Mouse (Mus musculus) heart, adult 11 months (tissue): Measurements from ENCODE around the gene Npcd.

Source experiments
- DNase-seq: peaks from one replicate; pipeline ENCODE4 v3.0.0; 2022

The Npcd gene

DNA sequence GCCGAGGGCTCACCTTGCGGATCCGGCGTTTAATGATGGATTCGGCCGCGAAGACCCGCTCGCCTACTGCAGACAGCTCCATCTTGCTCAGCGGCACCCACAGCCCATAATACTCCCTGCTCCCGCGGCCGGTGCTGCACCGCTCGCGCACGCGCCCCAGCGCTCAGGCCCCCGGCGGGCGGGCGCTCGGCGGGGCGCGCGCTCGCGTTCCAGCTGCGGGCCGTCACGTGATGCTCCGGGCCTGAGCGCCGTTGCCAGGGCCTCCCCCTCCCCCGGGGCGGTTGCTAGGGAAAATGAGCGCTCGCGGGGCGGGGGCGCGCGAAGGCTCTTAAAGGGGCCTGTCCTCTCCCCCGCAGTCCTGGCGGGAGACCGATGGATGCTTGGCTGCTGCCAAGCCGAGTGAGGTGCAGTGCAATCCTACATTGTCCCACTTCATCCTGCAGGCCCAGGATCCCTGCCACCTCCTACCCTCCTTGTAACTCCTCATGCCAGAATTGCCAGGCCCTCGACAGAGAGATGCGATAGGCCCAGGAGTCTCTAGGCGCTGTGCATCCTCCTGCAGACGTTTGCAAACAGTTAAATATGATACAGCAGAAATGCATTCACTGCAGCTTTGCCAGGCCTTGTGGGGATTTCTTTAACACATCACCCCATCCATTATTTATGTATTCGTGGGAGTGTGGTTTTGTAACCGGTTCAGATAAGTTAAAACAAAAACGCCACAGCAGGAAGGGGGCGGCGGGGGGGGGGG lies at the start of gene Npcd, which contains the start of gene Cbx6:
TSS of gene Npcd (minus strand) at position 108 of the 751 bp plus-strand sequence.
TSS of gene Cbx6 (minus strand) at position 559 of the 751 bp plus-strand sequence.
- peak; percentile 100 for DNase-seq

GRCm38 (mm10) chr15:79883352-79883822 lies 49.4 kb upstream of the Npcd start:
- DNase-seq = peak; percentile 100

- DNase-seq = peak; percentile 95
These were observed 48.7 kb upstream of the Npcd start for GRCm38 (mm10) chr15:79882623-79883267.

- DNase-seq = no peak
These were observed 46.4 kb upstream of the Npcd start for GRCm38 (mm10) chr15:79880477-79880876.

DNA sequence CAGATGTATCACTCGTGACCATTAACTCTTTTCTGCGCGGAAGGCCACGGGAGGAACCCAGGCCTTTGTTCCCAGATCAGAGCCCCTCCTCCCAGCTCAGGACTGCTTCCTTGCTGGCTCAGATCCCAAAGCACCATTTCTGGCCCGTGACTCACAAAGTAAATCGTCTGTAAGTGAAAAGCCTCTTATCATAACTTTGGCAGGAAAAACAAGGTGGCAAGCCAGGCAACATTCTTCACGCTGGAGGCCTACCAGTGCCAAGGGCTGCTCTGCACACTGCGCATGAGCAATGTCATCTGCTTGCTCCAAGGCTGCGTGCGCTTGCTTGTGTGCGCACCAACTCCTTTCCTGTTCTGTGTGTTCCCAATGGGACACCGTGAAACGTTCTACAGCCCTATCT lies 45.3 kb upstream of the Npcd start:
- peak; percentile 99 for DNase-seq

DNA sequence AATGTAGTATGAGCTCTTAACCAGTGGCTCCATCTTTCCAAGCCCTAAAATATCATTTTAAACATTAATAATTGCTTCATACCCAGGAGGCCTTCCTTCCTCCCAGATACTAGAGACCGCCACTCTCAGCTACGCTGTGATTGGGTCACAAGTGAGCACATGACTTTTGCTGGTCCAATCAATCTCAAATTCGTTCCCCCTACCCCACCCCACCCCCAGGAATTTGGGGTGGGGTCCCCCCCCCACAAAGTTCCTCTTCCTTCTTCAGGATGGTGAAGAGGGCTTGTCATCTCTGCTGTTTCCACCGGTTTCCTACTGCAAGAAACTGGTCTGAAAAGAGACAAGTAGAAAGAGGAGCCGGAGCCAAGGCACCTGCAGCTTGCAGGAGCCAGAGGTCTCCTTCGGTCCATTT lies 44.7 kb upstream of the Npcd start:
- DNase-seq = peak; percentile 97

DNA sequence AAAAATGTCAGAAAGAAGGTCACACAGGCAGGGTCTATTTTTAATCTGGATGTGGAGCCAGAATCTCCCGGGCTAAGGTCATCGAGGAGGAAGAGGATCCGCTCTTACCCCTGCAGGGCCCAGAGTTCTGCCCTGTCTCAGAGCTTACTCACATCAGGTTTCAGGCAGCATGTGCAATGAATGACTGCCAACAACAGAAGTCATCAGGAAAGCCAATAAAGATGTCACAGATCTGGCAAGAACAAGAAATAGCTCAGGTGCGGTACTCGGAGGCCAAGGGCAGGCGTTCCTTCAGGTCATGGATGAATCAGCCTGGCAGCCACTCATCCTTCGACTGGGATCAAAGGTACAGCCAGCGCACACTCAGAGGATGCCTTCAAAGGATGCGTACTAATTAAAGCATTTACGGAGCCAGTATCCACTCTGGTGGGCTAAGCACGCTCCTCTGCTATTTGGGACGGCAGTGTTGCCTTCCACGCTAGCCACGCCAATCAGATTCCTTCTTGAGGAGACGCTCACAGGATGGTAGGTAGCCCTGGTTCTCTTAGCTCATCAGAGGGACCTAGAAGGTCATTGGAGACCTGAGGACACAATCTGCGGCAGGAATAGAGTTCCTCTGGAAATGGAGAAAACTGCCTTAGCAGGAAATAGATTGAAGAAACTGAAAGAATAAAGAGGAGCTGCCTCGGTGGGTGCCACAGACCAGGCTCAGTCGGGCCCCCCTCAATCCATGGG lies 41.4 kb upstream of the Npcd start:
- DNase-seq = no peak

DNA sequence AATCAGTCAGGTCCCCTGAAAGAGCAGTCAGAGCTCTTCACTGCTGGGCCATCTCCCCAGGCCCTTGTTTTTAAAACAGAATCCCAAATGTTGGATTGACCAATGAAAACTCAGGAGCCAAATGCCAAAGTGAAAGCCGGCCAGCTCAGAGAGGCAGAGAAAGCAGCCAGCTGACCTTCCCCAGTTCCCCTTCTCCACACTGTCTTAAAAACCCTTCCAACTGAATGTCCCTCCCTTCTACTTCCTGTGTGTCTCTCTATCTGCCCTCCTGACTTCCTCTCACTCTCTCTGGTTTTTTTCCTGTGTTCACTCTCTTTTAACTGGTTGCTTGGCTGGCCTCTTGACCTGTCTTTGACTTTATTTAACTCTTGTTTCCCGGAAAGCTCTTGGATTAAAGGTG lies 40.0 kb upstream of the Npcd start:
- DNase-seq = no peak

DNA sequence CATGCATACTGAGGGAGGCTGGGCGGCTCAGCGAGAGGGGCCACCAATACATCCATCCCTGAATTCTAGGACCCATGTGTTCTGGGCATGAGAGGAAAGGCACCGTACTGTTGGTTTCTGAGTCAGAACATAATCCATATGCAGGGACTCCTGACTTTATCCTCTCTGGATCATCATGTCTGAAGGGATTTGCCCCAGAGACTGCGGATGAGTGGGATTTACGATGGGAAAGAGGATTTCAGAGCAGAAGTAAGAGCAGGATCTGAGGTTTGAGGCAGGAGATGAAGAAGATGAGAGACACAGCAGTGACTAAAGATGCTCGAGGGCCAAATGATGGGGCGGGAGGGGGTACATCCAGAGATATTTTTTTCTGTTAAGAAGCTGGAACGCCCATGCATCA lies 39.5 kb upstream of the Npcd start:
- no peak for DNase-seq

DNA sequence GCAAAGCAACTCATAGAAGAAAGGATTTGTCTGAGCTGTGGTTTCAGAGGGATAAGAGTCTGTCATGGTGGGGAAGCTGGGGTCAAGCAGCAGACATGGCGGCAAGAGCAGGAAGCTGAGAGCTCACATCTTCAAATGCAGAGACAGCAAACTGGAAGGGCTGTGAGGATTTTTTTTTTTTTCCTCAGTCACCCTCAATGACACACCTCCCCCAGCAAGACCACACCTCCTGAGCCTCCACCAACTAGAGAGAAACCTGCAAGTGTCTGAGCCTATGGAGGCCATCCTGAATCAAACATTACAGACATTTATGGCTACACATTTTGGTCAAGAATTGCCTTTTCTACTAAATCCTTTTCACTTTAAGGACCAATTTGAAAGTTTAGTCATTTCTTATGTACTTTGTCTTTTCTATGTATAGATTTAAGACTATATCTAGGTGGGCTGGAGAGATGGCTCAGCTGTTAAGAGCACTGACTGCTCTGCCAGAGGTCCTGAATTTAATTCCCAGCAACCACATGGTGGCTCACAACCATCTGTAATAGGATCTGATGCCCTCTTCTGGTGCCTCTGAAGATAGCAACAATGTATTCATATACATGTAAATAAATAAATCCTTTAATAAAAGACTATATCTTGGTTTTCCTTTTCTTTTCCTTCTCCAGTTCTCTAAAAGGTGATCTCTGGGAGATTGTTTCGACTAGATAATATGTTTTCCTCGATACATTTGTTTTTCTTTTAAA lies 33.4 kb upstream of the Npcd start:
- DNase-seq = no peak

DNA sequence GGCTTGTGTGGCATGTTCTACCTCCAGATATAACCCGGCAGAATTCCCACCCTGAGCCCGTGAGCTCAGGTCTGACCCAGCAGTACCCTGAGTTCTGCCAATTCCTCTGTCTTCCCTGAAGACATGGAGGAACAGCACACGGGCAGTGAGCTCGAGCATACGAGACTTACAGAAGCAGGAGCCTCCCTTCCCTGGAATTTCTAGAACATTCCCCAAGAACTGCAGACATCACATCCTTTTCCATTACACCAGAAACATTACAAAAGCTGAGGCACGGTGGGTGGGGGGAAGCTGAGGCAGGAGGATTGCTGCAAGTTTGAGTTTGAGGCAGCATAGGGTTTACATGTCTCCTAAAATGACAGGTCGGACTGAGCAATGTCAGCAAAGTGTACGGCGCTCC lies 25.8 kb upstream of the Npcd start:
- DNase-seq = no peak

DNA sequence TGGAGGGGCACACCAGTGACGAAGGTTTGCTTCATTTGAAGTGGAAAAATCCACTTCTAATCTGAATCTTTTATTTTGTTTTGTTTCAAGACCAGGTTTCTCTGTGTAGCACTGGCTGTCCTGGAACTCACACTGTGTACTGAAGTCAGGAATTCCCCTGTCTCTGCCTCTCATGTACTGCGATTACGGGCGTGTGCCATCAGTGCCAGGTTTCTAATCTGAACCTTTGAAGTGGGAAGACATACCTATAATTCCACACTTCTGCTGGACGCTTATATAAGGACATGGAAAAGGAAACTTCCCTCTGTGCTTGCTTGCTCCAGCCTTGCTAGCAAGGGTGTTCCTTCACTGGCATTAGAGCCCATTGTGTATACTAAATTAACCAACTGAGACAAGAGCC lies 24.9 kb upstream of the Npcd start:
- no peak for DNase-seq

GRCm38 (mm10) chr15:79850143-79850542 lies 16.1 kb upstream of the Npcd start:
- no peak for DNase-seq

GRCm38 (mm10) chr15:79847100-79847499 lies 13.1 kb upstream of the Npcd start:
- DNase-seq = peak; percentile 97

- no peak for DNase-seq
These were observed 11.9 kb upstream of the Npcd start for GRCm38 (mm10) chr15:79845986-79846385.

DNA sequence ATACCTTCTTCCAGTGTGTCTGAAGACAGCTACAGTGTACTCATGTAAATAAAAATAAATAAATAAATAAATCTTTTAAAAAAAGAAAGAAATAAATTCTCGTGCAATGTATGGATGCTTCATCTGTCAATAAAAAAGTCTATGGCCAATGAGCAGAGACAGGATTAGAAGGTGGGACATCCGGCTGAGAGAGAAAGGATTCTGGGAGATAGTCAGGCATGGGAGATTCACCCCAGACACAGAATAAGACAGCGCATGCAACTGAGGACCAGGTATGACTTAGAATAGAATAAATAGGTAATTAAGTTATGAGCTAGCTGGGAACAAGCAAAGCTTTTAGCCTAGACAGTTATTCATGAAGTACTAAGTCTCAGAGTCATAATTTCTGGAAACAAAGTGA lies 8.9 kb upstream of the Npcd start:
- no peak for DNase-seq

- peak; percentile 86 for DNase-seq
These were observed 6.2 kb upstream of the Npcd start for GRCm38 (mm10) chr15:79840281-79840680.

DNA sequence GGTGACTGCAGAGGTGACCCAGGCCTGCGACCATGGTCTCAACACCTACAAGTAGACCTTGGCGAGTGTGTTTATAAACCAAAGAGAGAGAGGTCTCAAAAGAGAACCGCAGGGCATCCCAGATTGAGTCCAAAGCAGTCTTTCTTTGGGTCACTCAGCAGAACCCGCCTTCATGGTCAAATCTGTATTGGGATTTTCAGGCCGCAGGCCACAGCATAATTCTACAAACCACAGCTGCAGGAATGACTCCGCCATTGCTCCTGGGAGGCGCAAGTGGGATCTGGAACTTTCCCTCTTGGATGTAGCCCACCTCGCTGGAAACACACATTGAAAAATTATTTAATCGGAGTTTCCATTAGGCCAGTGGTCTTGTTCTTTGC lies 834 bp upstream of the Npcd start:
- DNase-seq = no peak

DNA sequence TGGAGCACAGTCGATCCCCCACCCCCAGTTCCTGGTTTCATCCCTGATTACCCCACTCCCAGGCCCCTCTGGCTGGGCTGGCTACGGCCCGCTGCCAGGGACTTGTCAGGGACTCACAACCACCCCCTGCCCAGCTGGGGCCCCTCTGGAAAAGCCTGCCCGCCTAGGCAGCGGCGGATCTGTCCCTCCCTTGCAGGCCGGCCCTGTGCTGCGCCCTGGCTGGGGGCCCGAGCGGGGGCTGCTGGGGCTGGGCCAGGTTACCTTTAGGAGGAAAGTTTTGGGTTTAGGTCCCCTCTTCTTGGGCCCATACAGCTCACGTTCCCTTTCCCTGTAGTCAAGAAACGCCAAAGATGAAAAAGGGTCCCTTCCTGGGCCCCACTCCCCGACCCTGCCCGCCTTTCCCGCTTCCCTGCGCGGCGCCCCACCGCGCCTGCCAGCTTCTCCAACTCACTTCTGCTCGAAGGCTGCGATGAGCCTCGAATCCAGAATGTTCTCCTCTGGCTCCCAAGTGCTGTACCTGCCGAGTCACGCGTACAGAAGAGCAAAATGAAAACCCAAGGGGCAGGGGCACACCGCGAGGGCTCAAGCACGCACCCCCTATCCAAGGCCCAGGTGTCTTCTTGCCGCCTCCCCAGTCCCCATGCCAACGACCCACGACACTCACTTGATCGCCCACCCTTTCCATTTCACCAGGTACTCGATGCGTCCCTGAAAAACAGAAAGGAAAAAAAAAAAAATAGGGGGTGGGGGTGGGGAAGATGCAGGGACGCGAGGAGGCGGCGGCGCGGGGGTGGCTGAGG lies 586 bp downstream of the Npcd start:
- peak; percentile 95 for DNase-seq

DNA sequence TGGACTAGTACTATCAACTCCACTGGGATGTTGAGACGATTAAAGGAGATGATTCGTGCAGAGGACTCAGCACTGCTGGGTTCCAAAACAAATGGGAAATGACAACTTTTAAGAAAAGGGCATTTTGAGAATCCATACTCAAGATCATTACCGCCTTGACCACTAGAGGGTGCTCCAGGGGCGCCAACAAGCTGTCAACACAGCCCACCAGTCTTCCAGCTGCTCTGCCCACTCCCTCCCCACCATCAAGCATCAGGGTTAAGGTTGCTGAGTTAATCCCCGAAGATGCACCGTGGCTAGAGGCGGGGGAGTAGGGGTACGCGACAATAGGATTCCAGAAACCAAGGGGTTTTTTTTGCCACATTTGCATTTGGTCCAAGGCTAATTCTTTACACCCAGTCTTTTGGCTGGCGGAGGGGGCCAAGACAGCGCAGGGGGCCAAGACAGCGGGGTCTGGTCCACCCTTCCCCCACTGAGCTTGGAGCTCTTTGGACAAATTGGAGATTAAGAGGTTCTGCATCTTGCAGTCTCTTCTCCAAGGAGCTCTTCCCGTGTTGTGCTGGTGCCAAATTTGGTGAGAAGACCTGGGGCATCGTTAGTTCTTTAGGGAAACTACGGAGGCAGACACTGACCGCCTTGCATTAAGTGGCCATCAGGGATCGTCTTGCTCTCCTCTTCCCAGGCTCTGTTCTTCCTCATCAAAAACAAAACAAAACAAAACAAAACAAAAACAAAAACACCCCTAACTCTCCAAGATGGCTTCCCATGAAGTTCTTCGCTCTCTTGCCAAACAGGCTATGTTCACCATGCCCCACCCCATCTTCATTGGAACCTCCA lies 1.8 kb downstream of the Npcd start:
- DNase-seq = peak; percentile 94

- DNase-seq = peak; percentile 96
These were observed 3.6 kb downstream of the Npcd start for GRCm38 (mm10) chr15:79830388-79830787.
